Mouse (Mus musculus) intestine, embryonic 14.5 days (tissue): Measurements from ENCODE around the gene Nr2e3. TPM values are rescaled to one million over a fixed set of nuclear protein-coding genes. Genes with fewer than 3 reads are reported as not detected.
A peak's percentile ranks its signal among the peaks of the same experiment; 100 is the strongest.

Experiments
- ATAC-seq: fragments of 200-750 bp; cut with Nextera tagmentation; replicated peaks from 2 replicates; pipeline ENCODE4 v1.8.0; 2017; ENCODE audit warnings: low read depth, moderate number of reproducible peaks, moderate TSS enrichment, moderate library complexity; ENCODE audit not compliant: low FRiP score, low TSS enrichment
- DNase-seq: peaks from one replicate; pipeline ENCODE4 v3.0.0-alpha.2; 2018; ENCODE audit warnings: low spot score
- H3K27ac ChIP-seq: fragments of 300-500 bp; sonication (generic); 2 replicates; pipeline ENCODE4 v1.5.1; 2014; ENCODE audit warnings: low read depth, mild to moderate bottlenecking, control low read depth
- H3K27me3 ChIP-seq: fragments of 300-500 bp; sonication (generic); replicated peaks from 2 replicates; pipeline ENCODE4 v1.6.1; 2014; ENCODE audit warnings: low read length, control low read depth; ENCODE audit not compliant: control insufficient read depth, insufficient read depth
- H3K36me3 ChIP-seq: fragments of 300-500 bp; sonication (generic); 2 replicates; pipeline ENCODE4 v1.6.1; 2014; ENCODE audit warnings: low read length, control low read depth; ENCODE audit not compliant: control insufficient read depth, insufficient read depth
- H3K4me1 ChIP-seq: fragments of 300-500 bp; sonication (generic); replicated peaks from 2 replicates; pipeline ENCODE4 v1.6.1; 2014; ENCODE audit warnings: low read length, control low read depth, mixed read lengths; ENCODE audit not compliant: control insufficient read depth, insufficient read depth
- H3K4me2 ChIP-seq: fragments of 300-500 bp; sonication (generic); 2 replicates; pipeline ENCODE4 v1.6.1; 2014; ENCODE audit warnings: low read length
- H3K4me3 ChIP-seq: fragments of 300-500 bp; sonication (generic); 2 replicates; pipeline ENCODE4 v1.5.1; 2014; ENCODE audit warnings: low read depth, low read length, control low read depth, mixed read lengths
- H3K9ac ChIP-seq: fragments of 300-500 bp; sonication (generic); 2 replicates; pipeline ENCODE4 v1.6.1; 2014; ENCODE audit warnings: mild to moderate bottlenecking, low read length
- H3K9me3 ChIP-seq: fragments of 300-500 bp; sonication (generic); 2 replicates; pipeline ENCODE4 v1.6.1; 2016; ENCODE audit warnings: low read length, control low read depth; ENCODE audit not compliant: control insufficient read depth
- WGBS: fragments of 180-500 bp; shearing (Covaris S2); extraction: QIAGEN DNeasy Blood & Tissue Kit; methylation state at CpG from one replicate; pipeline ENCODE4 v1.1.7; 2014; 5-methylcytosine and 5-hydroxymethylcytosine counted together
- polyA plus RNA-seq: library from polyadenylated mRNA; unstranded; fragments of >200 nt; fragmentation: Nextera tagmentation; extraction: Ambion mirVana; gene quantifications from 2 replicates; pipeline ENCODE4 v1.2.1, GENCODE M21; 2014

Gene Nr2e3
- polyA plus RNA-seq, 1 experiment from 2014 or later, result 0.54 TPM

DNA sequence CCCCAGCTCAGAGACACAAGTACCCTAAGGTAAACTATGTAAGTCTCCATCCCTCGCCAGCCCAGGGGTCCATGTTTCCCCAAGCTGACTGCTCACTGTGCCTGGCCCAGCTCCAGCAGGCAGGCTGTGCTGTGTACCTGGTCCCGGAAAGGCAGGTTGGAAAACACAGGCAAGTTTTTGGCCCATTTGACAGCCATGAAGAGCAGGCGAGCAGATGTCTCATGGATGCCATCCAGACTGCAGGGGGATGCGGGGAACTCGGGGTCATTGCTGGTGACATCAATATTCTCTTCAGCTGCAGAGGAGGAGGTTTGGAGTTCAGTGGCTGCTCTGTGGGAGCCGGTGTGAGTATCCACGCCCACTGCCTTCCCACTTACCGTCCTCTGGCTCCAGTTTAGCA is 12.2 kb downstream of the Nr2e3 start:
- ATAC-seq (no peak), DNase-seq (no peak)
- no peaks in the 10 kb centered on the region for H3K9me3 ChIP-seq
- no peaks in the 10 kb centered on the region for H3K36me3 ChIP-seq
- H3K4me1 ChIP-seq, result no peaks in the 10 kb centered on the region; the same call in 1 of the 2 replicates
- no peak overlapping the region for H3K4me2 ChIP-seq
- no peak overlapping the region for H3K9ac ChIP-seq
- 59% methylated on average over 8 of the region's 8 CpGs for WGBS
- no peak overlapping the region for H3K4me3 ChIP-seq
- no peaks in the 10 kb centered on the region for H3K27me3 ChIP-seq
- H3K27ac ChIP-seq, result no peak overlapping the region

DNA sequence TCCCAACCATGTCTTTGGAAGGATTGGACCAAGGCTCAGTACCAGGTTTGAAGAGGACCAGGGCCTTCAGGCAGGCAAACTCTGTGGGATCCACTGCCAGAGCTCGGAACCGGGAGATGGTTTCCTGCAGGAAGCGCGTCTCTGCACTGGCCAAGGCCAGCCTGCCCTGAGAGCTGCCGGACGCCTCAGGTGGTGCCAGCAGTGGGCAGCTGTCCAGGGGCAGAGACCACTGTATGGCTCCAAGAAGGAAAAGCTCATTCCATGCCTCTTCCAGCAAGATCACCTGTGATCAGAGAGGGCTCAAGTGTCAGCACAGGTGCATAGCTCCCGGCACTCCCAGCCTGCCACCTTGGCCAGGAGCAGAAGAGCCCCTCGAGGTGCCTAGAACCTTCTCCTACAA is 13.2 kb downstream of the Nr2e3 start:
- Histone ChIP-seq H3K4me3 (no peak overlapping the region), H3K27me3 (no peaks in the 10 kb centered on the region), H3K9ac (no peak overlapping the region), H3K27ac (no peak overlapping the region), H3K4me1 (no peaks in the 10 kb centered on the region; the same call in 1 of the 2 replicates), H3K4me2 (no peak overlapping the region), H3K9me3 (no peaks in the 10 kb centered on the region), H3K36me3 (no peaks in the 10 kb centered on the region)
- ATAC-seq (no peak), DNase-seq (no peak)
- 85% methylated on average over 8 of the region's 8 CpGs for WGBS

DNA sequence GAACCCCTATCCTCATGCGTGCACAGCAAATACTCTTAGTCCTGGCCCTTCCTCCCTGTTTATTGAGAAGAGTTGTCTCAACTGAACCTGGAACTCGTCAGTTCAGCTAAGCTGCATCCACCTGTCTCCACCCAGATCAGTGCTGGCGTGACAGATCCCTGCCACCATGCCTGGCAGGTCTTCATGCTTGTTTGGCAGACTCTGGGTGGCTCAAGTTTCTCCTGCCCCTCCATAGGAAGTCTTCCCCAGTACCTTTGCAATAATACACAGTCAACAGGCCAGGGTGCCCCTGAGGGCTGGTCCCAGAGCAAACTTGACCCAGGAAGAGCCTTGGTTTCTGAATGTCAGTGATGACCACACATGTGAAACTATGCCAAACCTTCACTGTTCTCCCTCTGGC is 15.2 kb downstream of the Nr2e3 start:
- ATAC-seq, result no peak
- Histone ChIP-seq H3K4me1 (no peaks in the 10 kb centered on the region; the same call in none of the 2 replicates), H3K27ac (no peak overlapping the region), H3K9ac (no peak overlapping the region), H3K4me3 (no peak overlapping the region), H3K4me2 (no peak overlapping the region), H3K27me3 (no peaks in the 10 kb centered on the region), H3K36me3 (no peaks in the 10 kb centered on the region), H3K9me3 (no peaks in the 10 kb centered on the region)
- 64% methylated on average over 3 of the region's 3 CpGs for WGBS
- no peak for DNase-seq

DNA sequence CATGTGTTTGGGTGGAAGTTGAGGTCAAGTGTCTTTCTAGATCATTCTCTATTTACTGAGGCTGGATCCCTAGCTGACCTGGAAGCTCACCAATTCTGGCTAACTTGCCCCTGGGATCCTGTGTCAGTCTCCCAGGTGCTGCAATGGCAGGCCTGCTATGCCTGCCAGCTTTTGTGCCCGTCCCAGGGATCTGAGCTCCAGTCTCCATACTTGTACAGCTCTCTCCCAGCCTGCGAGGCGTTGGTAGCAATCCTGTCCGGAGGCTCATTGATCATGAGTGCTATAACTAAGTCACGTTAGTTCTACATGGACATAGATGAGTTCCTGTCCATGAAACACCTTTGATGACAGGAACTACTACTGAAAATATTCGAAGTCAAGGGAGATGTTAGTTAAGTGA is 16.6 kb downstream of the Nr2e3 start:
- H3K27me3 ChIP-seq, result no peaks in the 10 kb centered on the region
- no peak overlapping the region for H3K4me2 ChIP-seq
- no peaks in the 10 kb centered on the region for H3K9me3 ChIP-seq
- no peak overlapping the region for H3K9ac ChIP-seq
- no peak overlapping the region for H3K27ac ChIP-seq
- peak; percentile 43 for DNase-seq
- WGBS, result 88% methylated on average over 6 of the region's 6 CpGs
- no peak overlapping the region for H3K4me3 ChIP-seq
- H3K36me3 ChIP-seq, result no peaks in the 10 kb centered on the region
- no peaks in the 10 kb centered on the region; the same call in none of the 2 replicates for H3K4me1 ChIP-seq
- no peak for ATAC-seq

DNA sequence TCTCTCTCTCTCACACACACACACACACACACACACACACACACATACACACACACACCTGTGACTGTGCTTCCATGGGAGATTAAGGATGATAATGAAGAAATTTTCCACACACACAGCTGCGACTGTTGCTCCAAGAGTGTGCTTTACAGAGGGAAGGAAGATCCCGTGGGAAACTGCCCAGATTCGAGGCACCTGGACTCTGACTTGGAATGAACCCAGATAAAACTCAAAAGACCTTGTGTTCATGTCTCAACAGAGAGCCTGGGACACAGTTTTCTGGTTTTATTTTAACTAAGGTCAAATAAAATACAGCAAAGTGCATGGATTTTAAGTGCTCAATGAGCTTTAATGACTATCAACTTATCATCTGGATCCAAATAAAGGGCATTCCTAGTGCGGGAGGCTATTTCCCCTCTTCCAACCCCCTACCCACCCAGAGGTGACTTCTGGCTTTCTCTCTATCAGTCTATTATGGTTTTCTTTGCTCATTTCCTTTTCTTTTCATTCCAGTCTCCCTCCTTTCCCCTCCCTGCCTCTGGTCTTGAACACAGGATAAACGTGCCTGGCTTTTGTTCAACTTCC is 17.9 kb downstream of the Nr2e3 start:
- Histone ChIP-seq H3K27me3 (no peaks in the 10 kb centered on the region), H3K4me1 (no peaks in the 10 kb centered on the region; the same call in 1 of the 2 replicates), H3K4me2 (no peak overlapping the region), H3K9ac (no peak overlapping the region), H3K4me3 (no peak overlapping the region), H3K36me3 (no peaks in the 10 kb centered on the region), H3K9me3 (no peaks in the 10 kb centered on the region), H3K27ac (0 out of 2 replicates have a peak overlapping the region, but pooled peaks have one; percentile 11)
- DNase-seq, result peak; percentile 49
- WGBS, result 45% methylated on average over 5 of the region's 5 CpGs
- ATAC-seq, result no peak

DNA sequence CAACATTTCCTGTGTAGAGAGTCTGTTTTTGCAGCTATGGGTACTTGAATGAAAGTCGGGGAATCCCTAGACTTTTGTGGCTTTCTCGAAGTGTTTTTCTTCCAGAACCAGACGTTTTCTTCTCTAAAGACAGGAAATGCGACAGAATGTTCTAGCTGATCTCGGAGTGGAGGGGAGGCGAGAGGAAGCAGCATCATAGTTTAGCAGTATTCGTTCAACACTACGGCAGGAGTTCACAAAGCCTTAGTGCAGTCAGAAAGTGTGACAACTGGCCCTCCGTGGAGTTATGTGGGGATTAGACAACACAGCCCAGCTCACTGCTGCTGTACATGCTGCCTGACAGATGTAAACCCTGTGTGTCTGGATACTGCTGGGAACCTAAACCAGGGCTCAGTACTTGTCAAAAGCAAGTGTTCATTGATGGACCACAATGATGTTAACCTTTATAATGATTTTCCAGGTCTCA is 18.5 kb downstream of the Nr2e3 start:
- no peak overlapping the region for H3K27ac ChIP-seq
- H3K4me3 ChIP-seq, result no peak overlapping the region
- no peak overlapping the region for H3K4me2 ChIP-seq
- no peaks in the 10 kb centered on the region; the same call in 1 of the 2 replicates for H3K4me1 ChIP-seq
- ATAC-seq (no peak), DNase-seq (peak; percentile 53)
- H3K9me3 ChIP-seq, result no peaks in the 10 kb centered on the region
- H3K9ac ChIP-seq, result no peak overlapping the region
- no peaks in the 10 kb centered on the region for H3K36me3 ChIP-seq
- 49% methylated on average over 9 of the region's 9 CpGs for WGBS
- no peaks in the 10 kb centered on the region for H3K27me3 ChIP-seq

DNA sequence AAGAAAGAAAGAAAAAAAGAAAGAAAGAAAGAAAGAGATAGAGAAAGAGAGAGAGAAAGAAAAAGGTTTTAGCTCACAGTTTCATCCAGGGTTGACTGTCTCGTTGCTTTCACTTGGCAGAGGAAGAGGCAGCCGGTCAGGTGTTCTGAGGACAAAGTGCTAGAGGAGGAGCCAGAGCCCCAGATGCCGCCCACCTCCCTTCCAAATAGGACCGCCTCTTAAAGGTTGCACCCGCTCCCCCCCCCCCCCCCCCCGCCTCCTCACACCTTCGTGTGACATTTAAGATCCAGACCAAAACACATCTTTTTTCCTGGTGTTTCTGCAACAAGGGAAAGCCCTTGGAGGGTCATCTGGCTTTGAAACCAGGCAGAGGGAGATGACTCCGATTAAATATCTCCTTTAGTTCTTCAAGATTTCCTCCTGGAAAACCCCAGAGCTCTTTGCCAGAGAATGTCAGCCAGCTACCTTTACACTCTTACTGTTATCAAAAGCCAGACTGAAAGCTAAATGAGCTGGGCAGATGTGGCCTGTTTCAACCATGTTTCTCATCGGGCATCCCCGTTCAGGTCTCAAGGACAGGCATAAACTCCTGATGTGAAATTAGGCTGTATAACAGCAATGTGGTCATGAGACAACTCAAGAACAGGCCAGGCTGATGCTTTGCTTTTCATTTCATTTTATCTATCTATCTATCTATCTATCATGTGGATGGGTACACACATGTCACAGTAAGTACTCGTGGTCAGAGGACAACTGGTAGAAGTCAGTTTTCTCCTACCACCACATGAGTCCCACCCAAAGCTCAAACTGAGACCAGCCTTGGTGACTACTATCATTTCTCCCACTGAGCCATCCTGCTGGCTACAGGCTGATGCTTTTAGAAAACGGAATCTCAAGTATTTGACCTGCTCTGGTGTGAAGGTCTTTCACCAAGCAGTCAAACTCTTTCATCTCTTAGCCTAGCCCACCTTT is 19.3 kb downstream of the Nr2e3 start:
- Histone ChIP-seq H3K9ac (no peak overlapping the region), H3K9me3 (no peaks in the 10 kb centered on the region), H3K27ac (no peak overlapping the region), H3K36me3 (no peaks in the 10 kb centered on the region), H3K27me3 (no peaks in the 10 kb centered on the region), H3K4me1 (no peaks in the 10 kb centered on the region; the same call in 1 of the 2 replicates), H3K4me3 (no peak overlapping the region), H3K4me2 (no peak overlapping the region)
- no peak for ATAC-seq
- 69% methylated on average over 11 of the region's 12 CpGs for WGBS
- DNase-seq, result peak; percentile 48

DNA sequence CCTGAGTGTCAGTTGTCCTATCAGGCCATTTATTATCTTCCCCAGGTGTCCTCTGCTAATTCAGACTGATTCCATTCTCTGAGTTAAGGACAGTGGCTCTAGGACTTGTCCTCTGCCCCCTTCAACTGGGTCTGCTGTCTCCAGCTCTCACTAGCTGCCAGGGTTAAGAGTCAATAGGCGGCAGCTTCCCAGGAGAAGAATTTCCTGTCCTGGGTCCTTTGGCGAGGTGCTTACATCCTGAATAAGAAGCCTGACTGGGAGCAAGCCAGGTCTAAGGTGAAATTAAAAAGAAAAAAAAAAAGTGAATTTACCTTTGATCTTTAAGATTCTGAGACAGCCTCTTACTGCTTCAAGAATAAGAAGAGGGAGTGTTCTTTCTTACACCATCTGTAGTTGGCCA is 20.8 kb downstream of the Nr2e3 start:
- 64% methylated on average over 2 of the region's 2 CpGs for WGBS
- Histone ChIP-seq H3K9me3 (no peaks in the 10 kb centered on the region), H3K4me1 (no peaks in the 10 kb centered on the region; the same call in 1 of the 2 replicates), H3K9ac (no peak overlapping the region), H3K27me3 (no peaks in the 10 kb centered on the region), H3K4me2 (no peak overlapping the region), H3K36me3 (no peaks in the 10 kb centered on the region), H3K4me3 (no peak overlapping the region), H3K27ac (no peak overlapping the region)
- no peak for DNase-seq
- no peak for ATAC-seq
